Mouse (Mus musculus) cerebellum, postnatal 14 days (tissue): ENCODE results near the gene Cdk5.

ENCODE experiments used
- DNase-seq, 2 experiments: peaks; one replicate each; pipeline ENCODE4 v3.0.0; 2021; ENCODE audit warnings: mixed read lengths in 2 of 2

Cdk5 gene

GRCm38 (mm10) chr5:24427981-24428402, 4.7 kb upstream of the Cdk5 start:
- DNase-seq: no peak

- DNase-seq: no peak
These were observed 3.9 kb upstream of the Cdk5 start for GRCm38 (mm10) chr5:24427285-24427633.

- DNase-seq: no peak
These were observed 3.4 kb upstream of the Cdk5 start for GRCm38 (mm10) chr5:24426556-24427284.

GRCm38 (mm10) chr5:24426037-24426432, 2.7 kb upstream of the Cdk5 start:
- DNase-seq: no peak

GRCm38 (mm10) chr5:24425421-24426036, 2.2 kb upstream of the Cdk5 start:
- DNase-seq: peak; percentile 54 to 62

- DNase-seq: peak; percentile 71 to 80
These were observed 1.6 kb upstream of the Cdk5 start for GRCm38 (mm10) chr5:24424861-24425411.

GRCm38 (mm10) chr5:24424004-24424781, 863 bp upstream of the Cdk5 start:
- DNase-seq: no peak

- no peak for DNase-seq
These were observed 2.9 kb downstream of the Cdk5 start for GRCm38 (mm10) chr5:24420381-24420780.

GRCm38 (mm10) chr5:24417587-24417986, 5.7 kb downstream of the Cdk5 start:
- no peak for DNase-seq

- DNase-seq: peak; percentile 82 to 87
These were observed 7.1 kb downstream of the Cdk5 start for GRCm38 (mm10) chr5:24416222-24416736.

- no peak for DNase-seq
These were observed 9.4 kb downstream of the Cdk5 start for GRCm38 (mm10) chr5:24413938-24414337.

- no peak for DNase-seq
These were observed 10.2 kb downstream of the Cdk5 start, which contains the start of gene Asic3 for GRCm38 (mm10) chr5:24413042-24413693. TSS of gene Asic3 (plus strand) at chr5:24413392.

GRCm38 (mm10) chr5:24412063-24412462, 11.3 kb downstream of the Cdk5 start:
- DNase-seq: no peak

GRCm38 (mm10) chr5:24409466-24409865, 13.9 kb downstream of the Cdk5 start:
- no peak for DNase-seq

GRCm38 (mm10) chr5:24408651-24409050, 14.7 kb downstream of the Cdk5 start:
- DNase-seq: no peak

GRCm38 (mm10) chr5:24405389-24405876, 17.9 kb downstream of the Cdk5 start:
- no peak for DNase-seq

GRCm38 (mm10) chr5:24404594-24405360, 18.6 kb downstream of the Cdk5 start:
- no peak for DNase-seq

- DNase-seq: peak; percentile 70 to 84
These were observed 21.4 kb downstream of the Cdk5 start for GRCm38 (mm10) chr5:24401969-24402368.

GRCm38 (mm10) chr5:24400911-24401605, 22.3 kb downstream of the Cdk5 start:
- no peak for DNase-seq

- peak; percentile 51 to 72 for DNase-seq
These were observed 23.0 kb downstream of the Cdk5 start for GRCm38 (mm10) chr5:24400362-24400761.

GRCm38 (mm10) chr5:24399686-24400085, 23.6 kb downstream of the Cdk5 start:
- no peak for DNase-seq
